Mouse (Mus musculus): ENCODE data around the gene Ddx19b. TPM values are rescaled to one million over a fixed set of nuclear protein-coding genes. Genes with fewer than 3 reads are reported as not detected.

The Ddx19b gene
- polyA plus RNA-seq, 1 experiment from 2014 or later, result 4.4 TPM

GRCm38 (mm10) chr8:111042546-111042945, 11.0 kb upstream of the Ddx19b start:
- DNase-seq (ENCODE audit: low spot score) (no peak), ATAC-seq (replicated peaks; ENCODE audit: low FRiP score, low read depth) (no peak)
- no peak overlapping the region for H3K4me3 ChIP-seq (replicated peaks; ENCODE audit: low read depth, low read length)
- H3K36me3 ChIP-seq (ENCODE audit: insufficient read depth, low read length), result peaks cover 80% of the 10 kb centered on the region
- H3K9ac ChIP-seq (ENCODE audit: low read depth, low read length), result no peak overlapping the region
- no peaks in the 10 kb centered on the region for H3K27me3 ChIP-seq (ENCODE audit: insufficient read depth, low read length)
- H3K4me1 ChIP-seq (replicated peaks; ENCODE audit: insufficient read depth, low read length), result no peaks in the 10 kb centered on the region
- H3K27ac ChIP-seq, result no peak overlapping the region
- no peaks in the 10 kb centered on the region for H3K9me3 ChIP-seq (replicated peaks; ENCODE audit: low read length)
- no peak for TF ChIP-seq CTCF (IDR thresholded peaks at IDR 0.05; ENCODE audit: low read depth)
- 90% methylated on average over 19 of the region's 19 CpGs for WGBS
- H3K4me2 ChIP-seq (ENCODE audit: low read length), result no peak overlapping the region

- no peak for TF ChIP-seq CTCF (IDR thresholded peaks at IDR 0.05; ENCODE audit: low read depth)
- Histone ChIP-seq H3K27me3 (ENCODE audit: insufficient read depth, low read length) (no peaks in the 10 kb centered on the region), H3K9me3 (replicated peaks; ENCODE audit: low read length) (no peaks in the 10 kb centered on the region), H3K9ac (ENCODE audit: low read depth, low read length) (no peak overlapping the region), H3K27ac (no peak overlapping the region), H3K4me3 (replicated peaks; ENCODE audit: low read depth, low read length) (no peak overlapping the region), H3K4me1 (replicated peaks; ENCODE audit: insufficient read depth, low read length) (no peaks in the 10 kb centered on the region; the same call in 1 of the 2 replicates), H3K36me3 (ENCODE audit: insufficient read depth, low read length) (peaks cover 32% of the 10 kb centered on the region), H3K4me2 (ENCODE audit: low read length) (peak overlapping the region; percentile 2; the same call in 1 of the 2 replicates)
- ATAC-seq (replicated peaks; ENCODE audit: low FRiP score, low read depth) (no peak), DNase-seq (ENCODE audit: low spot score) (no peak)
- 91% methylated on average over 15 of the region's 15 CpGs for WGBS
Observed at GRCm38 (mm10) chr8:111036591-111036990, 5.0 kb upstream of the Ddx19b start.

GRCm38 (mm10) chr8:111034276-111034675, 2.7 kb upstream of the Ddx19b start:
- peak overlapping the region; percentile 75 for H3K4me3 ChIP-seq (replicated peaks; ENCODE audit: low read depth, low read length)
- no peak for DNase-seq (ENCODE audit: low spot score)
- H3K9ac ChIP-seq (ENCODE audit: low read depth, low read length), result peak overlapping the region; percentile 77
- ATAC-seq (replicated peaks; ENCODE audit: low FRiP score, low read depth), result 0 out of 2 replicates have a peak, but pooled peaks have one; percentile 2
- H3K4me2 ChIP-seq (ENCODE audit: low read length), result peak overlapping the region; percentile 79
- no peak for TF ChIP-seq CTCF (IDR thresholded peaks at IDR 0.05; ENCODE audit: low read depth)
- H3K27ac ChIP-seq, result peak overlapping the region; percentile 83
- 18% methylated on average over 12 of the region's 12 CpGs for WGBS
- no peaks in the 10 kb centered on the region; the same call in 1 of the 2 replicates for H3K4me1 ChIP-seq (replicated peaks; ENCODE audit: insufficient read depth, low read length)
- H3K27me3 ChIP-seq (ENCODE audit: insufficient read depth, low read length), result no peaks in the 10 kb centered on the region
- no peaks in the 10 kb centered on the region for H3K9me3 ChIP-seq (replicated peaks; ENCODE audit: low read length)
- H3K36me3 ChIP-seq (ENCODE audit: insufficient read depth, low read length), result peaks cover 14% of the 10 kb centered on the region

GRCm38 (mm10) chr8:111033482-111034215, 2.1 kb upstream of the Ddx19b start:
- DNase-seq (ENCODE audit: low spot score) (peak; percentile 100), ATAC-seq (replicated peaks; ENCODE audit: low FRiP score, low read depth) (peak; percentile 99)
- Histone ChIP-seq H3K27ac (peak overlapping the region; percentile 83), H3K4me2 (ENCODE audit: low read length) (peak overlapping the region; percentile 79), H3K4me3 (replicated peaks; ENCODE audit: low read depth, low read length) (peak overlapping the region; percentile 75), H3K36me3 (ENCODE audit: insufficient read depth, low read length) (peaks cover 8% of the 10 kb centered on the region; the same call in 1 of the 2 replicates), H3K9ac (ENCODE audit: low read depth, low read length) (peak overlapping the region; percentile 77), H3K4me1 (replicated peaks; ENCODE audit: insufficient read depth, low read length) (no peaks in the 10 kb centered on the region; the same call in 1 of the 2 replicates), H3K9me3 (replicated peaks; ENCODE audit: low read length) (no peaks in the 10 kb centered on the region), H3K27me3 (ENCODE audit: insufficient read depth, low read length) (no peaks in the 10 kb centered on the region)
- TF ChIP-seq CTCF (IDR thresholded peaks at IDR 0.05; ENCODE audit: low read depth), result no peak
- 8% methylated on average over 37 of the region's 37 CpGs for WGBS

GRCm38 (mm10) chr8:111032916-111033315, 1.4 kb upstream of the Ddx19b start, which contains the start of gene Aars:
Aars (plus strand) TSS chr8:111033144.
- TF ChIP-seq CTCF (IDR thresholded peaks at IDR 0.05; ENCODE audit: low read depth), result no peak
- Histone ChIP-seq H3K4me2 (ENCODE audit: low read length) (peak within 1 kb of the TSS; percentile 79), H3K4me3 (replicated peaks; ENCODE audit: low read depth, low read length) (peak within 1 kb of the TSS; percentile 75), H3K9ac (ENCODE audit: low read depth, low read length) (peak within 1 kb of the TSS; percentile 77), H3K9me3 (replicated peaks; ENCODE audit: low read length) (no peaks in the 10 kb centered on the region), H3K27ac (peak within 1 kb of the TSS; percentile 83), H3K36me3 (ENCODE audit: insufficient read depth, low read length) (0 out of 2 replicates have a peak, but pooled peaks cover 6% of the 10 kb centered on the region), H3K27me3 (ENCODE audit: insufficient read depth, low read length) (no peaks in the 10 kb centered on the region), H3K4me1 (replicated peaks; ENCODE audit: insufficient read depth, low read length) (no peaks in the 10 kb centered on the region; the same call in 1 of the 2 replicates)
- 98% methylated on average over 7 of the region's 7 CpGs for WGBS
- no peak for DNase-seq (ENCODE audit: low spot score)
- no peak for ATAC-seq (replicated peaks; ENCODE audit: low FRiP score, low read depth)

GRCm38 (mm10) chr8:111030045-111030444, 1.5 kb downstream of the Ddx19b start:
- Histone ChIP-seq H3K4me3 (replicated peaks; ENCODE audit: low read depth, low read length) (no peak overlapping the region), H3K27ac (no peak overlapping the region), H3K4me2 (ENCODE audit: low read length) (no peak overlapping the region), H3K9ac (ENCODE audit: low read depth, low read length) (no peak overlapping the region), H3K36me3 (ENCODE audit: insufficient read depth, low read length) (no peaks in the 10 kb centered on the region), H3K9me3 (replicated peaks; ENCODE audit: low read length) (no peaks in the 10 kb centered on the region), H3K27me3 (ENCODE audit: insufficient read depth, low read length) (no peaks in the 10 kb centered on the region), H3K4me1 (replicated peaks; ENCODE audit: insufficient read depth, low read length) (no peaks in the 10 kb centered on the region; the same call in 1 of the 2 replicates)
- ATAC-seq (replicated peaks; ENCODE audit: low FRiP score, low read depth) (no peak), DNase-seq (ENCODE audit: low spot score) (no peak)
- WGBS, result 80% methylated on average over 6 of the region's 6 CpGs
- TF ChIP-seq CTCF (IDR thresholded peaks at IDR 0.05; ENCODE audit: low read depth), result no peak
